ENCODE assay signal across 9 mouse cellular contexts in genomic region chr2:62048116-62048515, GRCm38 (mm10). TPM values are rescaled to one million over a fixed set of nuclear protein-coding genes. Genes with fewer than 3 reads are reported as not detected.
DNase-seq lines count a peak whose midpoint lies in the region; ATAC-seq lines count a peak whose summit lies in the region.
"Had no signal": no experiment of that assay in that cellular context is flagged by ENCODE, and none has a peak within 500 bp of the region (broad histone marks: within the 10 kb centered on the region; RNA-seq: fewer than 3 reads in every experiment).

No protein-coding gene starts in this region.

- H3K9me3 ChIP-seq in lung, embryonic 16.5 days (ENCODE audit: control insufficient read depth, low read length), result no peaks in the 10 kb centered on the region

- H3K4me2 ChIP-seq in lung, embryonic 16.5 days (ENCODE audit: low read depth, low read length), result peak overlapping the region; percentile 71

- no peak overlapping the region for H3K27ac ChIP-seq in lung, embryonic 16.5 days (ENCODE audit: low read length)

- peaks cover 3% of the 10 kb centered on the region; the same call in 1 of the 2 replicates for H3K4me1 ChIP-seq in lung, embryonic 16.5 days (replicated peaks; ENCODE audit: control insufficient read depth, insufficient read depth, low read length)

- no peaks in the 10 kb centered on the region for H3K36me3 ChIP-seq in lung, embryonic 16.5 days (ENCODE audit: control insufficient read depth, insufficient read depth, low read length)

- H3K9ac ChIP-seq in lung, embryonic 16.5 days (ENCODE audit: low read length), result no peak overlapping the region

- peak; percentile 1; the same call in 1 of the 2 replicates for ATAC-seq in cerebellum, adult (ENCODE audit: insufficient number of reproducible peaks, low FRiP score, low TSS enrichment)
- ATAC-seq in lung, embryonic 16.5 days (ENCODE audit: low read depth), result no peak

- no peak overlapping the region; the same call in 1 of the 2 replicates for H3K4me3 ChIP-seq in lung, embryonic 16.5 days (ENCODE audit: low read length)

- WGBS in lung, embryonic 16.5 days, result 19% methylated on average over 3 of the region's 3 CpGs

- no peak for DNase-seq in cerebellum, postnatal 4 days (ENCODE audit: low spot score in 2 of 2)
- DNase-seq in lung, postnatal 4 days, result no peak
- DNase-seq in mesoderm, embryonic 11.5 days (ENCODE audit: low read depth, low spot score), result peak; percentile 1
- DNase-seq in thymus, postnatal 14 days, result no peak
- DNase-seq in adrenal gland, adult 2 months, result no peak
- no peak for DNase-seq in kidney, postnatal 4 days

- H3K27me3 ChIP-seq in lung, embryonic 16.5 days (ENCODE audit: control insufficient read depth, insufficient read depth, low read depth, low read length), result no peaks in the 10 kb centered on the region

RNA-seq across cellular contexts. Expression of gene Slc4a10, which starts 1.9 kb away (rescaled TPM):
- 0.03 and 0.35 TPM in 2 replicates for polyA plus RNA-seq in lung, embryonic 16.5 days (2015; fragmentation: Nextera tagmentation; extraction: Ambion mirVana)
- 1 to 10 TPM; 2.5 to 5.5 TPM for total RNA-seq in adrenal gland, adult 2 months (2021)
- polyA plus RNA-seq in adrenal gland, adult 2 months (2012; rRNA removed), result 0.23 and 0.37 TPM in 2 replicates
- polyA plus RNA-seq: liver, embryonic 16.5 days had no signal
